Mouse (Mus musculus) stomach, embryonic 16.5 days (tissue): ENCODE data around the gene Msi1. TPM values are rescaled to one million over a fixed set of nuclear protein-coding genes. Genes with fewer than 3 reads are reported as not detected.
A peak's percentile ranks its signal among the peaks of the same experiment; 100 is the strongest.

ENCODE experiments used
- ATAC-seq: fragments of 200-750 bp; cut with Nextera tagmentation; 2 replicates; pipeline ENCODE4 v1.8.0; 2017; ENCODE audit warnings: moderate number of reproducible peaks, moderate TSS enrichment; ENCODE audit not compliant: insufficient read depth, low FRiP score
- H3K27ac ChIP-seq: fragments of 300-500 bp; sonication (generic); 2 replicates; pipeline ENCODE4 v1.5.1; 2014; ENCODE audit warnings: low read length
- H3K27me3 ChIP-seq: fragments of 300-500 bp; sonication (generic); 2 replicates; pipeline ENCODE4 v1.6.1; 2014; ENCODE audit warnings: low read length, control low read depth, mixed read lengths; ENCODE audit not compliant: control insufficient read depth, insufficient read depth
- H3K36me3 ChIP-seq: fragments of 300-500 bp; sonication (generic); 2 replicates; pipeline ENCODE4 v1.6.1; 2014; ENCODE audit warnings: low read length; ENCODE audit not compliant: control insufficient read depth, insufficient read depth
- H3K4me1 ChIP-seq: fragments of 300-500 bp; sonication (generic); 2 replicates; pipeline ENCODE4 v1.6.1; 2014; ENCODE audit warnings: low read length, control low read depth, mixed read lengths; ENCODE audit not compliant: control insufficient read depth, insufficient read depth
- H3K4me2 ChIP-seq: fragments of 300-500 bp; sonication (generic); 2 replicates; pipeline ENCODE4 v1.6.1; 2014; ENCODE audit warnings: low read depth, low read length, mixed read lengths
- H3K4me3 ChIP-seq: fragments of 300-500 bp; sonication (generic); replicated peaks from 2 replicates; pipeline ENCODE4 v1.5.1; 2014; ENCODE audit warnings: mild to moderate bottlenecking, low read length
- H3K9ac ChIP-seq: fragments of 300-500 bp; sonication (generic); 2 replicates; pipeline ENCODE4 v1.6.1; 2014; ENCODE audit warnings: low read length
- H3K9me3 ChIP-seq: fragments of 300-500 bp; sonication (generic); replicated peaks from 2 replicates; pipeline ENCODE4 v1.6.1; 2016; ENCODE audit warnings: low read length, control low read depth; ENCODE audit not compliant: control insufficient read depth
- WGBS: fragments of 180-500 bp; shearing (Covaris S2); extraction: QIAGEN DNeasy Blood & Tissue Kit; methylation state at CpG from one replicate; pipeline ENCODE4 v1.1.7; 2014; 5-methylcytosine and 5-hydroxymethylcytosine counted together
- polyA plus RNA-seq: library from polyadenylated mRNA; unstranded; fragments of >200 nt; fragmentation: Nextera tagmentation; extraction: Ambion mirVana; gene quantifications from 2 replicates; pipeline ENCODE4 v1.2.1, GENCODE M21; 2015

Msi1 gene
- polyA plus RNA-seq, 1 experiment from 2014 or later = 4.9 TPM

DNA sequence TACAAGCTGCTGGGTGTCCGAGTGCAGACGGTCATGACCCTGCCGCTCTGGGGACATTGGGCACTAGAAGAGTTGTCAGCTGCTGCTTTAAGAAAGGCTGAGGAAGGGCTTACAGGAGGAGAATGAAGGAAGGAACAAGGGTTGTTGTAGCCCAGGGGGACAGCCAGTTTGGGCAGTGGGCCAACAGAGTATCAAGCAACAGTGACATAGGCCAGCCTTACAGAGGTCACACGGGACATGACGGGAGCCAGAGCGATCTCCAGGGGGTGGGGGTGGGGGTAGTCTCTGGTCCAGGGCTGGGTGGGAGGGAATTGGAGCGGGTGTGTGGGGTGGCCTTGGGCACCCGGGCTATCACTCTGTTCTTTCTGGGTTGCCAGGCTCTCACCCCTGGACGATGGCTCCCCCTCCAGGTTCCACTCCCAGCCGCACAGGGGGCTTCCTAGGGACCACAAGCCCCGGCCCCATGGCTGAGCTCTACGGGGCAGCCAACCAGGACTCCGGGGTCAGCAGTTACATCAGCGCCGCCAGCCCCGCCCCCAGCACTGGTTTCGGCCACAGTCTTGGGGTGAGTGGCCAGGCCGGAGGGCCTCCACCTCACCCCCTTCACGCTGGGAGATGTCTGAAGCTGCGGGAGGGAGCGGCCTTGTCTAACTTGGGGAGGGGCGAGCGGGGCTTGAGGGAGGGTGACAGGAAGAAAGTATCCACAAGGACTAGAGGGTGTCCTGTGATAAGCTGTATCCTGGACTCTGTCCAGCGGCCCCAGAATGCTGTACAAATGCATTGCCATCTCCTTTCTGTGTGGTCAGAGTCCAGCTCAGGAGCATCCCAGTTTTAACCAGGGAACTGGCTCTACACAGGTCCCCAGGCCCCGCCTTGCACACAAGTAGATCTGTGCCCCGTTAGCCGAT lies 21.3 kb downstream of the Msi1 start:
- no peak overlapping the region for H3K9ac ChIP-seq
- no peak overlapping the region for H3K4me2 ChIP-seq
- no peak overlapping the region for H3K4me3 ChIP-seq
- H3K36me3 ChIP-seq = no peaks in the 10 kb centered on the region; the same call in 1 of the 2 replicates
- ATAC-seq = no peak
- no peaks in the 10 kb centered on the region for H3K4me1 ChIP-seq
- H3K27me3 ChIP-seq = no peaks in the 10 kb centered on the region
- 91% methylated on average over 27 of the region's 27 CpGs for WGBS
- no peaks in the 10 kb centered on the region for H3K9me3 ChIP-seq
- no peak overlapping the region for H3K27ac ChIP-seq

DNA sequence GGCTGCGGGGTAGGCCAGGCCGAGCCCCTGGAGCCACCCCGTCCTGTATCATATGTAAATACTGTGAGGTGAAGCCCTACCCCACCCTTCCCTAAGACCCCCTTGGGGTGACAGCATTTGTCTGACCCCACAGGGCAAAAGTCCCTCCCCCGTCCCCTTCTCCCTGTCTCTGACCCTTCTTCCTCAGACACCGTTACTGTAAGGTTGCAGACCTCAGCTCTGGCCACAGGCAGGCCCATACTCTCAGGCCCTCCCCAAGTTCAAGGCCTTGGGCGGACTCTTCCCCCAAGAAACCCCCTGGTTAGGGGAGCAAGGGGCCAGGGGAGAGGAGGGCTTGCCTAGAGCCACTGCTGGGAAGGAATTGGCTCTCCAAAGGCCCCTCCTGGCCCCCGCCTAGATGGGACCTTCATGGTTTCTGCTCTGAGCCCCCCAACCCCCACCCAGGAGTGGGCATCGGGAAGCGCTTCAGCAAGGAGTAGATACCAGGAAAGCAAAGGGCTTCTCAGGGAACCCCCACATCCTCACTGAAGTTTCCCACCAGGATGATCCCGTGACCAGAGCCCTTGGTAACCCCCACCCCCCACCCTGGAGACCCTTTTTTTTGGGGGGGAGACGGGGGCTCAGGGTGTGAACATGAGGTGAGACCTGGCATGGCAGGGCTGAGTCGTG lies 25.2 kb downstream of the Msi1 start:
- Histone ChIP-seq H3K27me3 (no peaks in the 10 kb centered on the region), H3K36me3 (no peaks in the 10 kb centered on the region; the same call in 1 of the 2 replicates), H3K4me3 (no peak overlapping the region), H3K4me1 (no peaks in the 10 kb centered on the region), H3K27ac (no peak overlapping the region), H3K4me2 (no peak overlapping the region), H3K9ac (no peak overlapping the region), H3K9me3 (no peaks in the 10 kb centered on the region)
- no peak; the same call in 1 of the 2 replicates for ATAC-seq
- 77% methylated on average over 12 of the region's 12 CpGs for WGBS

DNA sequence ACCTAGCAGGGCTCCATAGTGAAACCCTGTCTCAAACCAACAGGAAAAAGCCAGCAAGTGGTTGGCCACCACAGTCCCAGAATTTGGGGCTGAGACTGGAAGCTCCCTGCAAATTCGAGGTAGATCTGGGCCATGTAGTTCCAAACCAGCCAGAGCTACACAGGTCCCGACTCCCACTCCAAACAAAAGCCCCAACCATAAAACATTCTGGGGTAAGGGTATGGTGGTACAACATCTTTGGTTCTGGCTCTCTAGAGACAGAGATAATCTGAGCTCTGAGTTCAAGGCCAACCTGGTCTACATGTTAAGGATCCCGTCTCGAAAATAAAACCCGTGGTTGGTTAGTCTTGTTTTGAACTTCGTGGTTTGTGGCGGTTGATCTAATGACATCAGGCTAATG lies 26.4 kb downstream of the Msi1 start:
- H3K4me1 ChIP-seq = no peaks in the 10 kb centered on the region
- no peak overlapping the region for H3K4me2 ChIP-seq
- H3K27me3 ChIP-seq = no peaks in the 10 kb centered on the region
- no peaks in the 10 kb centered on the region; the same call in 1 of the 2 replicates for H3K36me3 ChIP-seq
- H3K4me3 ChIP-seq = no peak overlapping the region
- ATAC-seq = no peak
- H3K27ac ChIP-seq = no peak overlapping the region
- H3K9me3 ChIP-seq = no peaks in the 10 kb centered on the region
- H3K9ac ChIP-seq = no peak overlapping the region
- 85% methylated on average over 7 of the region's 7 CpGs for WGBS

DNA sequence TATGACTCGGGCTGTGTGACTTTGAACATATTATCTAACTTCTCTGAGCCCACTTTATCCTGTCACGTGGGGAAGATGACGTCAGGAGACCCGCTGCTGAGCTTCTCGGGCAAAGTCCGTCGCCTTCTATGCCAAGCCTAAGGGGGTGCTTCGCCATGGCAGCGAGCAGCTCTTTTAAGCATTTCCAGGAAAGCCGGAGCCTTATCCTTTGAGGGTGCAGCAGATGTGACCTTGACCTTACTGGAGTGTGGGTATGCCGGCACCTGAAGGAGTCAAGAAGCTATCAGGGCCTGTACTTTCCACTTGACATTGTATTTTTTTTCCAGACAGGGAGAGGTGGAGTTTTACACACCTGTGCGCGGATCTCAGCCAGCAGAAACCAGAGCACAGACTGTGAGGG lies 29.5 kb downstream of the Msi1 start:
- Histone ChIP-seq H3K4me1 (no peaks in the 10 kb centered on the region), H3K9ac (no peak overlapping the region), H3K9me3 (no peaks in the 10 kb centered on the region), H3K4me2 (no peak overlapping the region), H3K27ac (no peak overlapping the region), H3K4me3 (no peak overlapping the region), H3K36me3 (no peaks in the 10 kb centered on the region), H3K27me3 (no peaks in the 10 kb centered on the region)
- ATAC-seq = no peak
- 52% methylated on average over 13 of the region's 13 CpGs for WGBS

DNA sequence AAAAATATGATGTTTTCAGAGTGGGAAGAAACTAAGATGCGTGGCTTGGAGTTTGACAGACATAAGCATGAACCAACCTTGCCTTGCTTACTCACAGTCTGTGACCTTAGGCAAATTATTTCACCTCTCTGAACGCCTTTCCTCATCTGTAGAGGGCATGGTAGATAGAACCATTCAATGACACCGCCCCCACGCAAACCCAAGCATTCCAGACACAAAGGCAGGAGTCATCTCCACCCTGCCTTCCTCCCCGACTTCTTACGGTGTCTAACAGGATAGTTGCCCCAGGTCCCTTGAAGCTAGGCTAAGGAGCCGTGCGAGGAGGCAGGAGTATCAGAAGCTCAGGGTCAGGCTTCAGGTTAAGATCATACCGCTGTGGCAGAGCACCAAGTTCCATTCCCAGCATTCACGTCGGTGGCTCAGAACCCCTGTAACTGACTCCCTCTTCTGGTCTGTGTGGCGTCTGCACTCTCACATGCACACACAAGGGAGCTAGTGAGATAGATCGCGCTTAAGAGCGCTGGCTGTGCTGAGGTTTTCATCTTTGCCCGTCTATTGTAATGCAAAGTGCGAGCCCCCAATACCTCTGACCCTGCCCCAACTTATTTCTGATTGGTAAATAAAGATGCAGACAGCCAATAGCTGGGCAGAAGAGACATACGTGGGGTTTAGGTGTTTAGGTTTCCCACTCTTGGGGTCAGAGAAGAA lies 35.2 kb downstream of the Msi1 start:
- WGBS = 78% methylated on average over 18 of the region's 18 CpGs
- ATAC-seq = no peak
- Histone ChIP-seq H3K27ac (no peak overlapping the region), H3K27me3 (no peaks in the 10 kb centered on the region), H3K4me3 (no peak overlapping the region), H3K4me1 (0 out of 2 replicates have a peak, but pooled peaks cover 3% of the 10 kb centered on the region), H3K36me3 (no peaks in the 10 kb centered on the region), H3K9me3 (no peaks in the 10 kb centered on the region), H3K4me2 (no peak overlapping the region), H3K9ac (no peak overlapping the region)

DNA sequence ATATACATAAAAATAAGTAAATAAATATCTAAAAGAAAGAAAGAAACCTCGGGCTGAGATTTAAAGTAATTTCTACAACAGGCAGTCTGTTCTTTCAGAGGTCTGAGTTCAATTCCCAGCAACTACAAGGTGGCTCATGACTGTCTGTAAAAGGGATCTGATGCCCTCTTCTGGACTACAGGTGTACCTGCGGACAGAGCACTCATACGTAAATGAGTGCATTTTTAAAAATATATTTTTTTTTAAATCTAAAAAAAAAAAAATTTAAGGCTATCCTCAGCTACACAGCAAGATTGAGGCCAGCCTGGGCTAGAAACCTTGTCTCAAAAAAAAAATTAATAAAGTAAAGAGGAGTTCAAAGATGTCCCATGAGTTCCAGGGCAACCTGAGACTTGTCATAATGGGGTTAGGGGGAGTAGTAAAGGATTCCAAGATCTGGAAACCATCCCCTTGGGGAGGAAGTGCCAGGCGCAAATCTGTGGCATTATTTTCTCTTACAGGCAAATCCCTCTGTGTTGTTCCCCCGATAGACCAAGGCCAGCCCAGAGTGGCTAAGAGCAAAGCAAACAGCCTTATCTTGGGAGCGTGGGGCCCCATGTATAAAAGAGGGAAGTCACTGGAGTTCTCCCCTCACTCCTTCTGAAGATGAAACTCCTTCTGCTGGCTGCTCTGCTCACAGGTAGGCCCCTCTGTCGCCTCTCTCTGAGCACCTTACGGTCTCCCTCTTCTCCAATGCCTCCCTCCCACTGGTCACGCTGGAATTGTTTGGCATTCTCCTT lies 36.4 kb downstream of the Msi1 start, which contains the start of gene Pla2g1b:
Gene Pla2g1b, plus strand, starts transcription at position 621 of the 779 bp plus-strand sequence.
- no peak within 1 kb of the TSS for H3K27ac ChIP-seq
- peak within 1 kb of the TSS; percentile 2; the same call in 1 of the 2 replicates for H3K4me2 ChIP-seq

DNA sequence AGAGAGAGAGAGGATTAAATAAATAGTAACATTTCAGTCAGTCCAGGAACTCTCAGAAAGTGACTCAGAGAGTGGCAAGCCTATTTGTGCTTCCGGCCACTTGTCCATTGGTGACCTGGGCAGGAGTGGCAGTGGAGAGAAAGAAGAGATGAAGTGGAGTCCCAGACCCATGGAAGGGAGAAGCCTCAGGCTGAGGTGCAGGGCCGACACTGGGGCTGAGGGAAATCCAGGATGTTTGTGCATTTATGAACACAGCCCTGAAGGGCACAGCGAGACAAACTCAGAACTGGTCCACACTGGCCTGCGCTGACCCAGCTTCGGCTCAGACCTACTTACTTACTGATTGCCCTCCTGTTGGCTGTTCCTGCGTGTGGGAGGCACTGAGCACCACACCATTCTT lies 40.4 kb downstream of the Msi1 start:
- no peak overlapping the region for H3K4me2 ChIP-seq
- H3K27ac ChIP-seq = no peak overlapping the region
- 0 out of 2 replicates have a peak, but pooled peaks cover 3% of the 10 kb centered on the region for H3K4me1 ChIP-seq
- peaks cover 3% of the 10 kb centered on the region; the same call in 1 of the 2 replicates for H3K27me3 ChIP-seq
- H3K36me3 ChIP-seq = no peaks in the 10 kb centered on the region
- 64% methylated on average over 6 of the region's 6 CpGs for WGBS
- no peak for ATAC-seq
- no peak overlapping the region for H3K9ac ChIP-seq
- H3K4me3 ChIP-seq = no peak overlapping the region
- H3K9me3 ChIP-seq = no peaks in the 10 kb centered on the region

More for the DNA sequence above, 36.4 kb downstream of the Msi1 start, which contains the start of gene Pla2g1b:
- WGBS = 37% methylated on average over 9 of the region's 9 CpGs
- H3K27me3 ChIP-seq = peaks cover 3% of the 10 kb centered on the region; the same call in 1 of the 2 replicates
- H3K4me1 ChIP-seq = 0 out of 2 replicates have a peak, but pooled peaks cover 3% of the 10 kb centered on the region
- no peaks in the 10 kb centered on the region for H3K9me3 ChIP-seq
- peak; percentile 31; the same call in 1 of the 2 replicates for ATAC-seq
- no peak within 1 kb of the TSS for H3K4me3 ChIP-seq
- no peaks in the 10 kb centered on the region for H3K36me3 ChIP-seq
- H3K9ac ChIP-seq = no peak within 1 kb of the TSS

DNA sequence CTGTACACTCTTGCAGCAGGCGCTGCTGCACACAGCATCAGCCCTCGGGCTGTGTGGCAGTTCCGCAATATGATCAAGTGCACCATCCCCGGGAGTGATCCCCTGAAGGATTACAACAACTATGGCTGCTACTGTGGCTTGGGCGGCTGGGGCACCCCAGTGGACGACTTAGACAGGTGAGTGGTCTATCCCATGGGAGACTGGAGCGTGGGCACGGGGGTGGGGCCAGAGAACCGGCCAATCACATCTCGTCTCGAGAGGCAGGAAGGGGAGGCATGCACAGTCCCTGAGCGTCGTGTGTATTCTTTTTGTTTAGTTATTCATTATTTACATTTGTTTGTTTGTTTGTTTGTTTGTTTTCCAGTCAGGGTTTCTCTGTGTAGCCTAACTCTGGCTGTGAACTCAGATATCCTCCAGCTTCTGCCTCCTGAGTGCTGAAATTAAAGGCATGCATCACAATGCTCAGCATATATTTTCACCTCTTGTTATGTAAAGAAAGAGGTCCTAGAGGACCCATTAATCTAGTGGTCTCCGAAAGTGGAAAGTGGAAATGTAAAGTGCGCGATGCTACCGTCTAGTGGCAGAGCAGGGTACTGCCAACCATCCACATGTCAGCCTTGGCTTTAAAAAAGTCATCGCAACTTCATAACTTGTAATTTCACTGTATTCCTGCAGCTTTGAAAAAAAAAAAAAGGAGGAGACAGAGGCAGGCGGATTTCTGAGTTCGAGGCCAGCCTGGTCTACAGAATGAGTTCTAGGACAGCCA lies 41.5 kb downstream of the Msi1 start:
- Histone ChIP-seq H3K9ac (no peak overlapping the region), H3K27ac (no peak overlapping the region), H3K4me3 (no peak overlapping the region), H3K36me3 (no peaks in the 10 kb centered on the region), H3K4me2 (0 out of 2 replicates have a peak overlapping the region, but pooled peaks have one; percentile 20), H3K4me1 (0 out of 2 replicates have a peak, but pooled peaks cover 3% of the 10 kb centered on the region), H3K9me3 (no peaks in the 10 kb centered on the region), H3K27me3 (peaks cover 3% of the 10 kb centered on the region; the same call in 1 of the 2 replicates)
- WGBS = 37% methylated on average over 20 of the region's 20 CpGs
- no peak for ATAC-seq
